Mouse (Mus musculus): Measurements from ENCODE around the gene Eya2. TPM values are rescaled to one million over a fixed set of nuclear protein-coding genes. Genes with fewer than 3 reads are reported as not detected.

Gene Eya2
- polyA plus RNA-seq, 1 experiment from 2014 or later: 1.6 TPM

DNA sequence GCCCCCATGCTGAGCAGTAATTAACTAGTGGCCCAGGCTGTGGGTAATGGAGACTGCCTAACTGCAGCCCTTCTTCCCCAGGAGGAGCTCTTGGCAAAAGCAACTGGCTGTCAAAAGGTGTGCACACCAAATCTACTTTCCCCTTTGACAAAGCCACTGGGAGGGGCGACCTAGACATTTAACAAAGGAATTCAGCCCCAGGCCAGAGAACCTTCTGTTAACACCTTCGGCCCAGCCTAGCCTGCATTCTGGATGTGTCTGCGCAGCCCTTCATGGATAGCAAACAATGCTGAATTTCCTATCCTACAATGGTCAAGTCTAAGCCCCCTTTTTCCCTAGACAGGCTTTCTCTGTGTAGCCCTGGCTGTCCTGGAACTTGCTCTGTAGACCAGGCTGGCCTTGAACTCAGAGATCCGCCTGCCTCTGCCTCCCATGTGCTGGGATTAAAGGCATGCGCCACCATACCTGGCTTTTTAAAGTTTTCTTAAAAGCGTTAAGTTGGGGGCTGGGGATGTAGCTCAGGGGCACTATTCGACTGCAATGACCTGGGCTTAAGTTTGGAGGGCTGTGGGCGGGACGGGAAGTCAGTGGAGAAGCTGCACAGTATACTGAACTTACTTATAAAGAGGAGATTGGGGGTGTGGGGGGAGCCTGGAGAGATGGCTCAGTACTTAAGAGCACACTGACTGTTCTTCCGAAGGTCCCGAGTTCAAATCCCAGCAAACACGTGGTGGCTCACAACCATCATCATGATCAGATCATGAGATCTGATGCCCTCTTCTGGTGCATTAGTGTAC is 213.5 kb downstream of the Eya2 start:
- Histone ChIP-seq H3K4me3 (ENCODE audit: low read depth, low read length) (no peak overlapping the region), H3K9ac (no peak overlapping the region), H3K9me3 (ENCODE audit: low read depth, low read length) (no peaks in the 10 kb centered on the region), H3K4me1 (ENCODE audit: insufficient read depth) (no peaks in the 10 kb centered on the region), H3K27ac (ENCODE audit: low read depth) (no peak overlapping the region), H3K4me2 (no peak overlapping the region), H3K27me3 (ENCODE audit: insufficient read depth, low read length) (no peaks in the 10 kb centered on the region), H3K36me3 (ENCODE audit: insufficient read depth) (peaks cover 91% of the 10 kb centered on the region)
- 95% methylated on average over 12 of the region's 12 CpGs for WGBS
- ATAC-seq (ENCODE audit: insufficient read depth) (no peak), DNase-seq (no peak)
- TF ChIP-seq CTCF (IDR thresholded peaks at IDR 0.05; ENCODE audit: low read depth): no peak

DNA sequence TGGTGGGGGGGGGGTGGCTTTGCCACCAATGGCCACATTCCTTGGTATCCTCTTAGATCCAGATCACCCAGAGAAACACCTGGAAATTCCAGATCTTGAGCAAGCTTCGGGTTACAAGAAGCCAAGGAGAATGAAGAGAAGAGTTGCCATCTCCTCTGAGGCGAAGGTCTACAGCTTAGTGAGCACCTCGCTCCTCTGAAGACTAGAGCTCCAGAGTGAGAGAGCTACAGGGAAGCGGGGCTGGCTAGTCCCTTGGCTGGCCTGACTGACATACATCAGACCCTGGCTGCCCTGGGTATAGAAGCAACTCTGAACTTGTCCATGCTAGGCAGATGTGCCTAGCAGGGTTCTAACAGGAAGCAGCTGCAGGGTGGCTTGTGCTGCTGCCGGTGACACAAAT is 214.3 kb downstream of the Eya2 start:
- 98% methylated on average over 5 of the region's 5 CpGs for WGBS
- DNase-seq (no peak), ATAC-seq (ENCODE audit: insufficient read depth) (no peak)
- Histone ChIP-seq H3K4me3 (ENCODE audit: low read depth, low read length) (no peak overlapping the region), H3K9me3 (ENCODE audit: low read depth, low read length) (no peaks in the 10 kb centered on the region), H3K4me1 (ENCODE audit: insufficient read depth) (no peaks in the 10 kb centered on the region), H3K9ac (no peak overlapping the region), H3K4me2 (no peak overlapping the region), H3K36me3 (ENCODE audit: insufficient read depth) (peaks cover 96% of the 10 kb centered on the region), H3K27me3 (ENCODE audit: insufficient read depth, low read length) (no peaks in the 10 kb centered on the region), H3K27ac (ENCODE audit: low read depth) (no peak overlapping the region)
- no peak for TF ChIP-seq CTCF (IDR thresholded peaks at IDR 0.05; ENCODE audit: low read depth)

- H3K4me3 ChIP-seq (ENCODE audit: low read depth, low read length): no peak overlapping the region
- no peak overlapping the region for H3K27ac ChIP-seq (ENCODE audit: low read depth)
- no peak overlapping the region for H3K4me2 ChIP-seq
- peaks cover 96% of the 10 kb centered on the region for H3K36me3 ChIP-seq (ENCODE audit: insufficient read depth)
- ATAC-seq (ENCODE audit: insufficient read depth) (no peak), DNase-seq (no peak)
- H3K9ac ChIP-seq: no peak overlapping the region
- no peak for TF ChIP-seq CTCF (IDR thresholded peaks at IDR 0.05; ENCODE audit: low read depth)
- H3K9me3 ChIP-seq (ENCODE audit: low read depth, low read length): no peaks in the 10 kb centered on the region
- H3K4me1 ChIP-seq (ENCODE audit: insufficient read depth): no peaks in the 10 kb centered on the region
- 96% methylated on average over 5 of the region's 5 CpGs for WGBS
- no peaks in the 10 kb centered on the region for H3K27me3 ChIP-seq (ENCODE audit: insufficient read depth, low read length)
Measured at GRCm38 (mm10) chr2:165809901-165810477, 215.2 kb downstream of the Eya2 start.

DNA sequence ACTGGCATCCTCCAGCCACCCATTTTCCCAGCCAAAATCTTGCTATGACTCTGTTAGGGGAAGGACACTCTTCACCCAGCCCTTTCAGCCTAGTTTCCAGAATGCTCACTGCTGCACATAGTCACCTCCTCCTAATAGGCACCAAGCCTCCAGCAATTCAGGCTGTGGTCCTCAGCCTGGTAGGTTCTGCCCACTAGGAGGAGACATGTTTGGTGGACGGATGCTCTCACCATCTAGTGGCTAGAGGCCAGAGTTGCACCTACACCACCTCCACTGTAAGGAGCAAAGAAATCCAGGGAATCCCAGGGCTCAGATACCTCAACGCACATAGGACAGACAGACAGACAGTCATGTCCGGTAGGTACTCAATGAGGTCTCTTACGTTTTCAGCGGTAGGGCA is 216.7 kb downstream of the Eya2 start:
- Histone ChIP-seq H3K4me2 (no peak overlapping the region), H3K9me3 (ENCODE audit: low read depth, low read length) (no peaks in the 10 kb centered on the region), H3K36me3 (ENCODE audit: insufficient read depth) (peaks cover 93% of the 10 kb centered on the region), H3K27me3 (ENCODE audit: insufficient read depth, low read length) (no peaks in the 10 kb centered on the region), H3K4me1 (ENCODE audit: insufficient read depth) (no peaks in the 10 kb centered on the region), H3K9ac (no peak overlapping the region), H3K27ac (ENCODE audit: low read depth) (no peak overlapping the region), H3K4me3 (ENCODE audit: low read depth, low read length) (no peak overlapping the region)
- no peak for ATAC-seq (ENCODE audit: insufficient read depth)
- peak; percentile 63 for DNase-seq
- 54% methylated on average over 5 of the region's 5 CpGs for WGBS
- peak; percentile 85 for TF ChIP-seq CTCF (IDR thresholded peaks at IDR 0.05; ENCODE audit: low read depth)

DNA sequence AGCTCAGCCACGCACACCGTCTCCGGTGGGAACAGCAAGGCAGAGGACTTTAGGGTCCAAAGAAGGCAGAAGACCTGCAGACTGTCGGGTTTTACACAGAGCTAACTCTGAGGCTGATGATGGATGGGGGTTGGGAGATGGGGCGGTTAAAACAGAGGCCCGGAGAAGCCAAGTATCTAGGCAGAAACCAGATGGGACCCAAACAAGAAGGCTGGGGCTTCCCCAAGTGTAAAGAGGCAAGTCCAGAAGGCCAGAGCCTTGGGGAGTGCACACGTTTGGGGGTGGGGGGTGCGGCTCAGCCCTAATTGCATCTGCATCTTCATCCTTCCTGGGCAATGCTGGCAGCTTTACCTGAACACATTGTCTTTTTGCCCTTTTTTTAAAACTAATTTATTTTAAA is 218.1 kb downstream of the Eya2 start:
- Histone ChIP-seq H3K27ac (ENCODE audit: low read depth) (no peak overlapping the region), H3K36me3 (ENCODE audit: insufficient read depth) (peaks cover 92% of the 10 kb centered on the region), H3K4me1 (ENCODE audit: insufficient read depth) (no peaks in the 10 kb centered on the region), H3K4me3 (ENCODE audit: low read depth, low read length) (no peak overlapping the region), H3K27me3 (ENCODE audit: insufficient read depth, low read length) (no peaks in the 10 kb centered on the region), H3K9ac (no peak overlapping the region), H3K4me2 (no peak overlapping the region), H3K9me3 (ENCODE audit: low read depth, low read length) (no peaks in the 10 kb centered on the region)
- TF ChIP-seq CTCF (IDR thresholded peaks at IDR 0.05; ENCODE audit: low read depth): no peak
- WGBS: 76% methylated on average over 8 of the region's 8 CpGs
- no peak for ATAC-seq (ENCODE audit: insufficient read depth)
- DNase-seq: no peak

- peaks cover 93% of the 10 kb centered on the region for H3K36me3 ChIP-seq (ENCODE audit: insufficient read depth)
- DNase-seq (no peak), ATAC-seq (ENCODE audit: insufficient read depth) (no peak)
- no peak for TF ChIP-seq CTCF (IDR thresholded peaks at IDR 0.05; ENCODE audit: low read depth)
- H3K4me1 ChIP-seq (ENCODE audit: insufficient read depth): no peaks in the 10 kb centered on the region
- no peak overlapping the region for H3K27ac ChIP-seq (ENCODE audit: low read depth)
- no peaks in the 10 kb centered on the region for H3K9me3 ChIP-seq (ENCODE audit: low read depth, low read length)
- H3K9ac ChIP-seq: no peak overlapping the region
- no peak overlapping the region for H3K4me3 ChIP-seq (ENCODE audit: low read depth, low read length)
- no peak overlapping the region for H3K4me2 ChIP-seq
- 88% methylated on average over 27 of the region's 28 CpGs for WGBS
- H3K27me3 ChIP-seq (ENCODE audit: insufficient read depth, low read length): no peaks in the 10 kb centered on the region
Measured at GRCm38 (mm10) chr2:165815103-165815880, 220.5 kb downstream of the Eya2 start.

GRCm38 (mm10) chr2:165817437-165817836 is 222.6 kb downstream of the Eya2 start:
- no peak overlapping the region for H3K9ac ChIP-seq
- H3K27me3 ChIP-seq (ENCODE audit: insufficient read depth, low read length): no peaks in the 10 kb centered on the region
- DNase-seq (no peak), ATAC-seq (ENCODE audit: insufficient read depth) (no peak)
- 92% methylated on average over 10 of the region's 10 CpGs for WGBS
- no peaks in the 10 kb centered on the region for H3K9me3 ChIP-seq (ENCODE audit: low read depth, low read length)
- H3K4me2 ChIP-seq: no peak overlapping the region
- H3K27ac ChIP-seq (ENCODE audit: low read depth): no peak overlapping the region
- H3K4me3 ChIP-seq (ENCODE audit: low read depth, low read length): no peak overlapping the region
- no peaks in the 10 kb centered on the region for H3K4me1 ChIP-seq (ENCODE audit: insufficient read depth)
- no peak for TF ChIP-seq CTCF (IDR thresholded peaks at IDR 0.05; ENCODE audit: low read depth)
- peaks cover 93% of the 10 kb centered on the region for H3K36me3 ChIP-seq (ENCODE audit: insufficient read depth)

Data from lung, embryonic 14.5 days (tissue).